Mouse (Mus musculus) hindbrain, embryonic 14.5 days (tissue): ENCODE results near the gene Entpd3. TPM values are rescaled to one million over a fixed set of nuclear protein-coding genes. Genes with fewer than 3 reads are reported as not detected.

Experiments
- ATAC-seq: fragments of 200-750 bp; cut with Nextera tagmentation; 2 replicates; pipeline ENCODE4 v1.8.0; 2017; ENCODE audit warnings: moderate number of reproducible peaks, mild to moderate bottlenecking, moderate TSS enrichment, moderate library complexity; ENCODE audit not compliant: low FRiP score
- DNase-seq: peaks from one replicate; pipeline ENCODE4 v3.0.0-alpha.2; 2015; ENCODE audit warnings: low spot score
- H3K27ac ChIP-seq: fragments of 300-500 bp; sonication (generic); 2 replicates; pipeline ENCODE4 v1.5.1; 2014; ENCODE audit warnings: mild to moderate bottlenecking, moderate library complexity
- H3K27me3 ChIP-seq: fragments of 300-500 bp; sonication (generic); 2 replicates; pipeline ENCODE4 v1.6.1; 2014; ENCODE audit warnings: mild to moderate bottlenecking, low read length, mixed read lengths; ENCODE audit not compliant: control insufficient read depth, insufficient read depth
- H3K36me3 ChIP-seq: fragments of 300-500 bp; sonication (generic); replicated peaks from 2 replicates; pipeline ENCODE4 v1.6.1; 2014; ENCODE audit not compliant: control insufficient read depth, insufficient read depth
- H3K4me1 ChIP-seq: fragments of 300-500 bp; sonication (generic); replicated peaks from 2 replicates; pipeline ENCODE4 v1.6.1; 2014; ENCODE audit warnings: antibody characterized with exemption, low read length, mixed read lengths; ENCODE audit not compliant: control insufficient read depth, insufficient read depth
- H3K4me2 ChIP-seq: fragments of 300-500 bp; sonication (generic); replicated peaks from 2 replicates; pipeline ENCODE4 v1.6.1; 2014; ENCODE audit warnings: mild to moderate bottlenecking, moderate library complexity
- H3K4me3 ChIP-seq: fragments of 300-500 bp; sonication (generic); replicated peaks from 2 replicates; pipeline ENCODE4 v1.5.1; 2014; ENCODE audit warnings: mild to moderate bottlenecking, low read length
- H3K9ac ChIP-seq: fragments of 300-500 bp; sonication (generic); 2 replicates; pipeline ENCODE4 v1.6.1; 2014
- H3K9me3 ChIP-seq: fragments of 300-500 bp; sonication (generic); 2 replicates; pipeline ENCODE4 v1.6.1; 2016; ENCODE audit warnings: low read length; ENCODE audit not compliant: control insufficient read depth
- WGBS: fragments of 180-500 bp; shearing (Covaris S2); extraction: QIAGEN DNeasy Blood & Tissue Kit; methylation state at CpG from one replicate; pipeline ENCODE4 v1.1.7; 2014; 5-methylcytosine and 5-hydroxymethylcytosine counted together
- polyA plus RNA-seq: library from polyadenylated mRNA; unstranded; fragments of >200 nt; fragmentation: Nextera tagmentation; extraction: Ambion mirVana; gene quantifications from 2 replicates; pipeline ENCODE4 v1.2.1, GENCODE M21; 2014

The Entpd3 gene
- 4.3 and 4.4 TPM in 2 replicates for polyA plus RNA-seq

GRCm38 (mm10) chr9:120539662-120540251 lies at the start of gene Entpd3:
Gene Entpd3 (plus strand): TSS chr9:120539818.
- peaks cover 30% of the 10 kb centered on the region for H3K27me3 ChIP-seq
- peak within 1 kb of the TSS; percentile 47 for H3K4me3 ChIP-seq
- no peaks in the 10 kb centered on the region for H3K9me3 ChIP-seq
- H3K27ac ChIP-seq = no peak within 1 kb of the TSS
- H3K36me3 ChIP-seq = no peaks in the 10 kb centered on the region
- peaks cover 8% of the 10 kb centered on the region; the same call in 1 of the 2 replicates for H3K4me1 ChIP-seq
- ATAC-seq (no peak), DNase-seq (no peak)
- peak within 1 kb of the TSS; percentile 67 for H3K9ac ChIP-seq
- under 1% methylated on average over 31 of the region's 31 CpGs for WGBS
- peak within 1 kb of the TSS; percentile 80 for H3K4me2 ChIP-seq

- H3K27me3 ChIP-seq = no peaks in the 10 kb centered on the region
- peak overlapping the region; percentile 81 for H3K4me2 ChIP-seq
- H3K9ac ChIP-seq = no peak overlapping the region
- peaks cover 27% of the 10 kb centered on the region for H3K36me3 ChIP-seq
- H3K27ac ChIP-seq = no peak overlapping the region
- peak overlapping the region; percentile 86 for H3K4me3 ChIP-seq
- H3K4me1 ChIP-seq = peaks cover 8% of the 10 kb centered on the region
- DNase-seq (no peak), ATAC-seq (no peak)
- H3K9me3 ChIP-seq = no peaks in the 10 kb centered on the region
- 91% methylated on average over 3 of the region's 3 CpGs for WGBS
These were observed 48.1 kb upstream of the Entpd3 start for GRCm38 (mm10) chr9:120491509-120491908.

- Histone ChIP-seq H3K4me2 (peak within 1 kb of the TSS; percentile 81), H3K27me3 (no peaks in the 10 kb centered on the region), H3K9me3 (no peaks in the 10 kb centered on the region), H3K36me3 (peaks cover 28% of the 10 kb centered on the region), H3K27ac (peak within 1 kb of the TSS; percentile 91), H3K4me3 (peak within 1 kb of the TSS; percentile 86), H3K9ac (peak within 1 kb of the TSS; percentile 98), H3K4me1 (peaks cover 8% of the 10 kb centered on the region)
- no peak for DNase-seq
- WGBS = 2% methylated on average over 19 of the region's 19 CpGs
- peak; percentile 42 for ATAC-seq
These were observed 47.6 kb upstream of the Entpd3 start, which contains the start of gene Eif1b for GRCm38 (mm10) chr9:120492010-120492399. Gene Eif1b (plus strand): TSS chr9:120492232.

GRCm38 (mm10) chr9:120492400-120493351 lies 46.9 kb upstream of the Entpd3 start:
- peak; percentile 87 for DNase-seq
- H3K36me3 ChIP-seq = peaks cover 30% of the 10 kb centered on the region

DNA sequence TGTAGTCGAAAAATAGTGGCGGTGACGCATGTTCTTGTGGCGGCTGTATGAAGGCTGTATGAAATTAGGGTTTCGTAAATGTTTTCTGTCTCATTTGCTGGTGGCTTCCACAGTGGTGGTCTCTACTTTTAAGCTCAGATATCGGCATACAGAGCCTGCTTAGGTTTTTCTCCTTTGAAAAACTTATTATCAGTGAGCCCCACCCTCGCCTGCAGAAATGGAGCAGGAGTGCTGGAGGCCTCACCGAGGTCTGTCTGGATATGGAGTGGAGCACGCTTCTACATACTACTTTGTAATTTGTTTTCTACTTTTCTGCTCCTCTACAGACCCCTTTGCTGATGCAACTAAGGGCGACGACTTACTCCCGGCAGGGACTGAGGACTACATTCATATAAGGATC lies 45.8 kb upstream of the Entpd3 start:
- H3K4me1 ChIP-seq = peaks cover 8% of the 10 kb centered on the region

More at GRCm38 (mm10) chr9:120492400-120493351, 46.9 kb upstream of the Entpd3 start:
- Histone ChIP-seq H3K9me3 (no peaks in the 10 kb centered on the region), H3K4me1 (peaks cover 8% of the 10 kb centered on the region), H3K4me2 (peak overlapping the region; percentile 81), H3K9ac (peak overlapping the region; percentile 98), H3K27me3 (no peaks in the 10 kb centered on the region), H3K4me3 (peak overlapping the region; percentile 86), H3K27ac (peak overlapping the region; percentile 91)
- under 1% methylated on average over 88 of the region's 97 CpGs for WGBS
- peak; percentile 83 for ATAC-seq

GRCm38 (mm10) chr9:120496691-120497090 lies 42.9 kb upstream of the Entpd3 start:
- ATAC-seq (no peak), DNase-seq (peak; percentile 88)
- no peak overlapping the region for H3K4me3 ChIP-seq
- peaks cover 32% of the 10 kb centered on the region for H3K36me3 ChIP-seq
- no peak overlapping the region for H3K27ac ChIP-seq
- H3K27me3 ChIP-seq = no peaks in the 10 kb centered on the region
- H3K9me3 ChIP-seq = no peaks in the 10 kb centered on the region
- H3K4me2 ChIP-seq = no peak overlapping the region
- peaks cover 8% of the 10 kb centered on the region for H3K4me1 ChIP-seq
- 4% methylated on average over 3 of the region's 3 CpGs for WGBS
- H3K9ac ChIP-seq = no peak overlapping the region

More for the DNA sequence above, 45.8 kb upstream of the Entpd3 start:
- Histone ChIP-seq H3K9ac (peak overlapping the region; percentile 98), H3K4me2 (peak overlapping the region; percentile 81), H3K27me3 (no peaks in the 10 kb centered on the region), H3K4me3 (peak overlapping the region; percentile 86), H3K9me3 (no peaks in the 10 kb centered on the region), H3K36me3 (peaks cover 32% of the 10 kb centered on the region), H3K27ac (0 out of 2 replicates have a peak overlapping the region, but pooled peaks have one; percentile 5)
- DNase-seq (no peak), ATAC-seq (no peak)
- WGBS = 78% methylated on average over 12 of the region's 12 CpGs

DNA sequence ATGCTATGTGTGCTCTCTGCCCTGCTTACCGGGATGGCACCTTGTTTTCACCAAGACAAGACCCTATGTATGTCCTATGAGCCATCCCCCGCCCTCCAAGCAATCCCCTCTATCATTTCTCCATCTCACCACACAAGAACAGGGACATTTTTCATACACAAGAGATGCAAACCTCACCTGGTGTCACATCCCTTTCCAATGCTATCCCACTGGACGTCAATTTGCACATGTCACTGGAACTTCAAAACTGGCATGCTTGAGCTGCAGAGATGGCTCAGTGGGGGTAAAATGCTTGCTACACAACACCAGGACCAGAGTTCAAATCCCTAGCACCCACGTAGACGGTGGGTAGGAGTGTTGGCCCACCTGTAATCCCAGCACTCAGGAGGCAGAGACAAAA lies 41.6 kb upstream of the Entpd3 start:
- Histone ChIP-seq H3K36me3 (peaks cover 32% of the 10 kb centered on the region), H3K4me2 (no peak overlapping the region), H3K4me3 (no peak overlapping the region), H3K4me1 (peaks cover 8% of the 10 kb centered on the region), H3K9me3 (no peaks in the 10 kb centered on the region), H3K9ac (no peak overlapping the region), H3K27ac (no peak overlapping the region), H3K27me3 (no peaks in the 10 kb centered on the region)
- DNase-seq (no peak), ATAC-seq (no peak)
- 84% methylated on average over 5 of the region's 5 CpGs for WGBS

DNA sequence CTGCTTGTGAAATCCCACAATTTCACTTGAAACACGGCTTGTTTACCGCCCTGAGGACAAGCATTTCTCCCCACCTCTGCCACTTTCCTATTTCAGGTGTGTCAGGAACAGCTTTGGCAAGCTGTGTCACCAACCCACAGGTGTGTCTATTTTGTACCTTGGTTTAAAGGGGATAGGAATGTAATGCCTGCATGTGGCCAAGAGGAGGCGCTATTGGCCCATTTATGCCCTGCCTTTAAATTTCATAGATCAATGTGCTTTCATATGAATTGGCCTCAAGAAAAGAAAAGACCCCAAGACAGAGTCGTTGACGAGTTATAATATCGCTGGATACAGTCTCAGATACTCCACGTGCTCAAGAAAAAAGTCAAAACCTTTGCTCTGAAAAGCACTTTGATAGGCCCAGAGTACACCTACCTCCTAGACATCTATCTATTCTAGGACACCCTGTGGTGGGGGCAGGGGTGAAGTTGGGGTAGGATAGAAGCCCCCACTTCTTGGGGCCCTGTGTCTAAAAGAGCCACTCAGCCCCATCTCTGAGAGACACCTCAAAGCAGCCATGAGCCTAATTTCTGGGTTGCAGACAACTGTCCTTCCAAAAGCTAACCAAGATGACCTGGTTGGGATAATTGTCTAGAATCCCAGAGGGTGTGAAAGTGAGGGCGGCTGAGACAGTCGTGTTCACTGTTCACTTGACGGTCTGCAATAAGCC lies 38.3 kb upstream of the Entpd3 start:
- Histone ChIP-seq H3K4me3 (no peak overlapping the region), H3K9ac (no peak overlapping the region), H3K27ac (no peak overlapping the region), H3K27me3 (no peaks in the 10 kb centered on the region), H3K4me2 (no peak overlapping the region), H3K9me3 (no peaks in the 10 kb centered on the region), H3K36me3 (peaks cover 7% of the 10 kb centered on the region; the same call in 1 of the 2 replicates), H3K4me1 (no peaks in the 10 kb centered on the region)
- ATAC-seq (no peak), DNase-seq (no peak)
- 41% methylated on average over 10 of the region's 10 CpGs for WGBS
